Mouse (Mus musculus) liver, adult 2 months (tissue): Measurements from ENCODE around the gene Gm5089. TPM values are rescaled to one million over a fixed set of nuclear protein-coding genes. Genes with fewer than 3 reads are reported as not detected.

Experiments used
- DNase-seq: peaks from one replicate; pipeline ENCODE4 v3.0.0-alpha.2; 2011; ENCODE audit warnings: low read depth, low spot score; ENCODE audit errors: extremely low read depth
- H3K27ac ChIP-seq: fragments of 200-500 bp; replicated peaks from 2 replicates; pipeline ENCODE4 v1.5.1; 2012; ENCODE audit warnings: low read depth, mild to moderate bottlenecking, control low read depth, inconsistent platforms, low read length; ENCODE audit not compliant: insufficient read depth
- H3K27me3 ChIP-seq: fragments of 200-500 bp; 2 replicates; pipeline ENCODE4 v1.6.1; 2012; ENCODE audit warnings: mild to moderate bottlenecking, moderate library complexity, low read length, inconsistent platforms; ENCODE audit not compliant: control insufficient read depth, insufficient read depth
- H3K36me3 ChIP-seq: fragments of 200-500 bp; 2 replicates; pipeline ENCODE4 v1.6.1; 2012; ENCODE audit warnings: low read length, inconsistent platforms; ENCODE audit not compliant: control insufficient read depth, insufficient read depth
- H3K4me1 ChIP-seq: fragments of 200-500 bp; 2 replicates; pipeline ENCODE4 v1.6.1; 2011; ENCODE audit warnings: low read length; ENCODE audit not compliant: control insufficient read depth, insufficient read depth
- H3K4me3 ChIP-seq: fragments of 200-500 bp; 2 replicates; pipeline ENCODE4 v1.5.1; 2011; ENCODE audit warnings: low read depth, mild to moderate bottlenecking, control low read depth, low read length, moderate library complexity; ENCODE audit not compliant: insufficient read depth
- H3K79me2 ChIP-seq: fragments of 200-500 bp; 2 replicates; pipeline ENCODE4 v1.6.1; 2012; ENCODE audit warnings: inconsistent platforms, mild to moderate bottlenecking, low read length, moderate library complexity; ENCODE audit not compliant: control insufficient read depth, insufficient read depth
- H3K9ac ChIP-seq: fragments of 200-500 bp; 2 replicates; pipeline ENCODE4 v1.6.1; 2012; ENCODE audit warnings: low read depth, mild to moderate bottlenecking, control low read depth, inconsistent platforms, low read length
- CTCF ChIP-seq: fragments of 200-500 bp; IDR thresholded peaks from 2 replicates; pipeline ENCODE4 v1.5.1; 2011; ENCODE audit warnings: low read depth, low read length, control low read depth
- POLR2A ChIP-seq: fragments of 200-500 bp; IDR thresholded peaks from 2 replicates; pipeline ENCODE4 v1.6.1; 2011; ENCODE audit warnings: low read length, control low read depth; ENCODE audit not compliant: insufficient read depth; ENCODE audit errors: extremely low read depth
- WGBS: fragments of 180-500 bp; shearing (Covaris S2); methylation state at CpG from one replicate; pipeline ENCODE4 v1.1.7; 2018; 5-methylcytosine and 5-hydroxymethylcytosine counted together
- polyA plus RNA-seq: library from polyadenylated mRNA; depleted of rRNA; stranded (reverse); fragments of >200 nt; gene quantifications from 2 replicates; pipeline ENCODE4 v1.2.3, GENCODE M21; 2012
- total RNA-seq: library from RNA; depleted of rRNA; stranded (reverse); fragments of >200 nt; gene quantifications from 2 replicates; pipeline ENCODE4 v1.2.3, GENCODE M21; 2014

Gm5089 gene
- total and polyA plus RNA-seq, 2 experiments, result not detected

DNA sequence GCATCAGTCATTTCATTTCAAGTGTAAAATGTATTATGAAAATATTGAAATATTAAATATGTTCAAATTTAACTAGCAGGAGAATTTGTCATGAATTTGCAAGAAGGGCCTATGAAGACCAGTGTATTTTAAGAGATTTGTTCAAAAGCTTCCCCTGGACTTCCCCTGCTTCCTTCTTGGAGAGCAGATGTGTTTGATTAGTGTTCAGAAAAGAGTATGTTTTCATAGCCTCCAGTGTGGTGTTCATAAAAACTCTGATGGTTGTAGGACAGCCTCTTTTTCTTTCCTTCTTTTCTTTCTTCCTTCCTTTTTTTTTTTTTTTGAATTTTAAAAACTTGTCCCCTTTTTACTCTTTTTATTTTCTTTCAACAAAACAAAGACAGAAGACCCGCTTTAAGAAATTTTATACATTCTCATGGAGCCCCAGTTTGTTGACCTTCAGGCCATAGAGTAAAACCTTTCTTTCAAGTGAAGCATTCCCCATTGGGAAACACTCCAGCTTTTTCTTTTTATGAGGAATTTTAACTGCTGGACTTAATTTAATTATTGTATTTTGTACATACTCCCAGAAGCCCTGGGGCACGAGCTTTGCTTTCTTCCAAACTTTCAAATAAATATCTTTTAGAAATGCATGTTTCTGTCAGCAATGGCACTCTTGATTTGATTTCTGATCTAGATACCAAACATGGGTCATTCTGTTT, 37.9 kb downstream of the Gm5089 start:
- TF ChIP-seq CTCF, result no peak
- no peaks in the 10 kb centered on the region for H3K4me1 ChIP-seq
- no peak overlapping the region for H3K4me3 ChIP-seq
- no peaks in the 10 kb centered on the region for H3K79me2 ChIP-seq
- no peak overlapping the region for H3K27ac ChIP-seq
- no peak for DNase-seq
- no peaks in the 10 kb centered on the region for H3K36me3 ChIP-seq
- WGBS, result 82% methylated on average over 2 of the region's 2 CpGs
- no peak overlapping the region for H3K9ac ChIP-seq
- H3K27me3 ChIP-seq, result no peaks in the 10 kb centered on the region; the same call in 1 of the 2 replicates

DNA sequence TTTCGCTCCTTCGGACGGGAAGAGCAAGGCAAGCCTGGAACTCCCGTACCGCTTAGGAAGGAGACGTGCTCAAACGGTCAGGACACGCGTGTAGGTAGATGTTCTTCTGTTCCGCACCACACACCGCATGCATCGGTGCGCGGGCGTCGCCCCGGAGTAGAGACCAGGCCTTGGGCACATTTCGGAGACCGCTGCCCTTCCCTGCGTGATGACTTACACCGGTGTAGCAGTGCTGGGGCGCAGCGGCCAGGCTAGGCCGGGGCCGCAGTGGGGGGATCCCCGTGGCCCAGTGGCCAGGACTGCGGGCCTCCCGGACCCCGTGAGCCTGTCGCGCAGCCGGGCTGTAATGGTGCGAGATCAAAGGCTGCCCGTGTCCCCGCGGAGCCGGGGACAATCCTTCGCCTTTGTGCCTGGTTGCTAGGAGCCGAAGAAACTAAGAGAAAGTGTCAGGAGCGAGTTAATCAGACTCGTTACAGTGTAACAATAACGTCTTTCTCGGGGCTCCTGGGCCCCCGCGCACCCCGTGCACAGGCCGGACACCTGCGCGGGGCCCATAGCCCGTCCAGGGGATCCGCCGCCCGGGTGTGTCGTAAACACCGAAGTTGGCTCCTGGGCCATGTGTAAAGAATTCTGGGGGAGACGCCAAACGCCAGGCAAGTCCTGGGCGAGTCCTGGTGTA, 44.2 kb downstream of the Gm5089 start:
- H3K27ac ChIP-seq, result no peak overlapping the region
- H3K4me3 ChIP-seq, result no peak overlapping the region
- DNase-seq, result no peak
- no peaks in the 10 kb centered on the region for H3K36me3 ChIP-seq
- TF ChIP-seq CTCF (no peak), POLR2A (no peak)
- WGBS, result 5% methylated on average over 58 of the region's 58 CpGs
- H3K4me1 ChIP-seq, result no peaks in the 10 kb centered on the region
- no peaks in the 10 kb centered on the region for H3K79me2 ChIP-seq
- peaks cover 2% of the 10 kb centered on the region; the same call in 1 of the 2 replicates for H3K27me3 ChIP-seq
- H3K9ac ChIP-seq, result no peak overlapping the region

DNA sequence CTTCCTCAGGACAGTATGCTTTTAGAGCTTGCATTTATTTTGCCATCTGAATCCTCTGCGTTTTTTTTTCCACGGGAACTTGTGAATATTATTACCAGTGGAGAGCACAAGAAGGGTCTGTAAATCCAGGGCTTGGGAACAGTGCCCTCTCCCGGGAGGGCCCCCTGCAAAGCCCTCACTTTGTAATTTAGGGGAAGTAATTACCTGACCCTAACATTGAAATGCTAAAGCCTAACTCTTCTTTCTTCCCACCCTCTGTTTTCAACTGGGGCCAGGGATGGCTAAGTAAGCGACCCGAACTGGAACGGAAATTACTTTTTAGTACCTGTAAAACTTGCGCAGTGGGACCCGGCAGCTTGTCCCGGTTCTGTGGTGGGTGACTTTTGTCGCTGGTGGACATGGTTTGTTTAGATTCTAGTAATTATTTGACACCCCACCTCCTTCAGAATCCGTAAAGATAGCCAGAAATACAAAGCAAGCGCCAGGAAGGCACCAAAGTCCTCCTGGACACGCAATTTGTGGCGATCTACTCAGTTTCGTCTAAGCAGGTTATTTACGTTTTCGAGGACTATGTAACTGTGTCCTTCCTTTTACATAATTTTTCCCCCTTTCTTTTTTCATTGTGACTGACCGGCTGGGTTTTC, 44.9 kb downstream of the Gm5089 start:
- Histone ChIP-seq H3K79me2 (no peaks in the 10 kb centered on the region), H3K4me3 (no peak overlapping the region), H3K9ac (no peak overlapping the region), H3K27ac (no peak overlapping the region), H3K36me3 (no peaks in the 10 kb centered on the region), H3K27me3 (peaks cover 2% of the 10 kb centered on the region; the same call in 1 of the 2 replicates), H3K4me1 (no peaks in the 10 kb centered on the region)
- 6% methylated on average over 18 of the region's 18 CpGs for WGBS
- no peak for TF ChIP-seq POLR2A
- TF ChIP-seq CTCF, result no peak
- DNase-seq, result no peak

DNA sequence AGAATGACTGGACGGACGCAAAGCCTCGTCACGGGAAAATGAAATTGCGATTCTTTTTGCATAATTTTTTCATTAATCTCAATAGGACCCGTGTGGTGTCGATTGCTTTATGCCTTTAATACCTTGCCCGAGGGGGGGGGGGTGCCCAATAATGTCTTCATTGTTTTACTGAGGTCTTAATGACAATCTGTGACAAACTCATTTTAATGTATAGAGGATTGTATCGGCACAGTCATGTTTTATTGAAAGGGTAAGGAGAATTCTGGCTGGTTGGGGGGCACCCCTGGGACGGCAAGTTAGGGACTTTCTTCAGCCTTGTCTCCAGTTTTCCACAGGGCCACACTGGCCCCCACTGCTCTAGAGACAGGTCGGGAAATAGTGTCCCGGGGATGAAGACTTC, 45.7 kb downstream of the Gm5089 start:
- H3K4me1 ChIP-seq, result no peaks in the 10 kb centered on the region
- no peaks in the 10 kb centered on the region for H3K79me2 ChIP-seq
- 75% methylated on average over 12 of the region's 12 CpGs for WGBS
- H3K9ac ChIP-seq, result no peak overlapping the region
- no peak overlapping the region for H3K27ac ChIP-seq
- TF ChIP-seq CTCF (no peak), POLR2A (no peak)
- no peak overlapping the region for H3K4me3 ChIP-seq
- no peaks in the 10 kb centered on the region for H3K36me3 ChIP-seq
- peaks cover 2% of the 10 kb centered on the region; the same call in 1 of the 2 replicates for H3K27me3 ChIP-seq
- DNase-seq, result no peak

DNA sequence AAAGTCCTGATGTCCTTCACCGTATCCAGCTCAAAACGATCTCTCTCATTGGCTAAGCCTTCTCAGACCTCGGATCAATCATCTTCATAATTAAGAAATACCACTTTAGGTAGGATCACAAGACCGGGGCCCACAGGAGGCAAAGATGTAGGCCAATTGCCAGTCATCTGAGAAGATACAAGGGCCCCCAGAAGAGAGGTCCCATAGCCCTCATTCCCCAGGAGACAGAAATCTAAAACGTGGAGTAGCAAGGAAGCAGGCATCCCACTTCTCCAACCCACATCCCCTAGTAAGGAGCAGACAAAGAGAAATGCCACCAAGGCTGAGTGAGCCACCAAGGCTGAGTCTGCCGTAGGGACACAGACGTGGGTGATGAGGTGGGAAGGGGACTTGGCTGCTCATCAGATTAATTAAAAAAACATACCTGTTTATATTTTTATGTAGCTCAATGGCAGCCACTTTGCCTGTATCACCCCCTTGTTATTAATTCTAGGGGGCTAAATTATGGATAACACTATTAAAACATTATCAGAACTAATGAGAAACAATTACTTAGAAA, 46.2 kb downstream of the Gm5089 start:
- no peaks in the 10 kb centered on the region for H3K36me3 ChIP-seq
- H3K4me1 ChIP-seq, result no peaks in the 10 kb centered on the region
- no peak overlapping the region for H3K4me3 ChIP-seq
- DNase-seq, result no peak
- no peak overlapping the region for H3K9ac ChIP-seq
- H3K27ac ChIP-seq, result no peak overlapping the region
- TF ChIP-seq POLR2A (no peak), CTCF (no peak)
- 88% methylated on average over 7 of the region's 7 CpGs for WGBS
- H3K27me3 ChIP-seq, result 0 out of 2 replicates have a peak, but pooled peaks cover 2% of the 10 kb centered on the region
- H3K79me2 ChIP-seq, result no peaks in the 10 kb centered on the region
